Mouse (Mus musculus): ENCODE results near the gene Proser3.

The Proser3 gene

DNA sequence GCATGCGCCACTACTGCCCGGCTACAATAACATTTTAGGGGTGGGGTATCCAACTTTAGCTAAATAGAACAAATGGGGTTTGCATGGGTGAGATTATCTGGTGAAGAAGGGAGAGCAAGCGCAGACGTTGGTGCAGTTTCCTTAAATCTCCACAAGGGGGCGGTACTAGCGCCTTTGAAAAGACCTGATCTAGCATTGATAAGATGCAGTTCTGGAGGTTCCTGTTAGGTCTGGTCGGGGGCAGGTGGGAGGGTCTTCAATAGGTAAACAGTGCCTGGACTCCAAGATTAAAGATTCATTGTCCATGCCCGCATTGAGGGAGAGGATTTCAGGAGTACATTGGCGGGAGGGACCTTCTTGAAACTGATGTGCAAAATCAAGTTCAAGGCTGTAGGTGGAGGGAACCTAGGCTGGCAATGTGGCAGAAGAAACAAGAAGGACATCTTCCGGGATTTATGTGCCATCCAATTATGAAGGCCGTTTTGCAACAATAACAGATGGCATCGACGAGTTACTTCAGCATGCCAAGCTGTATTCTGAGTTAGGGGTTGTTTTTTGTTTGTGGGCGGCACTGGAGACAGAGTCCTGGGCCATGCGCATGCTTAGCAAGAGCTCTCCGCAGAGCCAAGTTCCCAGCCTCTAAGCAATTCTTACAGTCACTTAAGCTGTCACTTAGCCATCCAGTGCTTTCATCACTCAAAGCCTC is 61.7 kb downstream of the Proser3 start:
- peak; percentile 36 for DNase-seq (ENCODE audit: low read depth, low spot score)

All from retina, adult 2 months (tissue).